Mouse (Mus musculus) limb, embryonic 13.5 days (tissue): ENCODE results near the gene Etv5. TPM values are rescaled to one million over a fixed set of nuclear protein-coding genes. Genes with fewer than 3 reads are reported as not detected.
"Not testable (repeated sequence)": the region's sequence is repeated elsewhere in the genome, so short reads cannot be mapped to it uniquely, and the experiment has no call there.

ENCODE experiments used
- ATAC-seq: fragments of 200-750 bp; cut with Nextera tagmentation; 2 replicates; pipeline ENCODE4 v1.8.0; 2017; ENCODE audit warnings: low read depth, moderate number of reproducible peaks, moderate TSS enrichment; ENCODE audit not compliant: low FRiP score
- H3K27ac ChIP-seq: fragments of 300-500 bp; sonication (generic); 2 replicates; pipeline ENCODE4 v1.5.1; 2015; ENCODE audit warnings: inconsistent platforms, mild to moderate bottlenecking, moderate library complexity
- H3K27me3 ChIP-seq: fragments of 300-500 bp; sonication (generic); 2 replicates; pipeline ENCODE4 v1.6.1; 2015; ENCODE audit warnings: mild to moderate bottlenecking, inconsistent platforms
- H3K36me3 ChIP-seq: fragments of 300-500 bp; sonication (generic); 2 replicates; pipeline ENCODE4 v1.6.1; 2015; ENCODE audit warnings: inconsistent platforms, mild to moderate bottlenecking, moderate library complexity
- H3K4me1 ChIP-seq: fragments of 300-500 bp; sonication (generic); 2 replicates; pipeline ENCODE4 v1.6.1; 2015; ENCODE audit warnings: inconsistent platforms
- H3K4me2 ChIP-seq: fragments of 300-500 bp; sonication (generic); replicated peaks from 2 replicates; pipeline ENCODE4 v1.6.1; 2015; ENCODE audit warnings: inconsistent platforms, mild to moderate bottlenecking, moderate library complexity
- H3K4me3 ChIP-seq: fragments of 300-500 bp; sonication (generic); 2 replicates; pipeline ENCODE4 v1.5.1; 2015; ENCODE audit warnings: moderate library complexity, mild to moderate bottlenecking, inconsistent platforms
- H3K9ac ChIP-seq: fragments of 300-500 bp; sonication (generic); 2 replicates; pipeline ENCODE4 v1.6.1; 2015; ENCODE audit warnings: mild to moderate bottlenecking, inconsistent platforms
- H3K9me3 ChIP-seq: fragments of 300-500 bp; sonication (generic); 2 replicates; pipeline ENCODE4 v1.6.1; 2016; ENCODE audit warnings: inconsistent platforms
- WGBS: fragments of 180-500 bp; shearing (Covaris S2); methylation state at CpG from one replicate; pipeline ENCODE4 v1.1.7; 2015; 5-methylcytosine and 5-hydroxymethylcytosine counted together
- polyA plus RNA-seq: library from polyadenylated mRNA; unstranded; fragments of >200 nt; fragmentation: Nextera tagmentation; extraction: Ambion mirVana; gene quantifications from 2 replicates; pipeline ENCODE4 v1.2.1, GENCODE M21; 2015

The Etv5 gene
- polyA plus RNA-seq, 1 experiment from 2014 or later, result 45.8 TPM

- Histone ChIP-seq H3K9me3 (no peaks in the 10 kb centered on the region), H3K4me2 (no peak overlapping the region), H3K4me3 (no peak overlapping the region), H3K27me3 (no peaks in the 10 kb centered on the region), H3K27ac (no peak overlapping the region), H3K36me3 (peaks cover 23% of the 10 kb centered on the region), H3K9ac (no peak overlapping the region), H3K4me1 (peaks cover 17% of the 10 kb centered on the region; the same call in 1 of the 2 replicates)
- 53% methylated on average over 10 of the region's 10 CpGs for WGBS
- ATAC-seq, result no peak
Observed at GRCm38 (mm10) chr16:22405492-22405891, 34.0 kb downstream of the Etv5 start.

DNA sequence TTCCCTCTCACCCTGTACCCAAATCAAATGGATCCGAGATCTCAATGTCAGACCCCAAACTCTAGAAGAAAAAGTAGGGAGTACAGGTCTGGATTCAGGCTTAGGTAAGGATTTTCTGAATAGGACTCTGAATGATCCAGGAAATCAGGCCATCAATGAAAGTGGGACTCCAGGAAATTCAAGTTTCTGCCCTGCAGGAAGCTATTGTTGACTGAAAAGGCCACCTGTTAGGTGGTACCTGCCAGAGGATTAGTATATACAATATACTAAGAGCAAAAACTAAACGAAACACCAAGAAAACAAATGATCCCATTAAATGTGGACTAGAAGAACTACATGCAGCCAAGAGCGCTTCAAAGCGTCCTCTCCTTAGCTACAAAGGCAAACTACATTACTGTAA lies 35.8 kb downstream of the Etv5 start:
- H3K4me1 ChIP-seq, result peaks cover 17% of the 10 kb centered on the region; the same call in 1 of the 2 replicates
- H3K27ac ChIP-seq, result no peak overlapping the region
- H3K9ac ChIP-seq, result no peak overlapping the region
- 95% methylated on average over 4 of the region's 4 CpGs for WGBS
- H3K27me3 ChIP-seq, result no peaks in the 10 kb centered on the region
- ATAC-seq, result no peak
- no peak overlapping the region for H3K4me2 ChIP-seq
- no peaks in the 10 kb centered on the region for H3K9me3 ChIP-seq
- peaks cover 31% of the 10 kb centered on the region for H3K36me3 ChIP-seq
- no peak overlapping the region for H3K4me3 ChIP-seq

DNA sequence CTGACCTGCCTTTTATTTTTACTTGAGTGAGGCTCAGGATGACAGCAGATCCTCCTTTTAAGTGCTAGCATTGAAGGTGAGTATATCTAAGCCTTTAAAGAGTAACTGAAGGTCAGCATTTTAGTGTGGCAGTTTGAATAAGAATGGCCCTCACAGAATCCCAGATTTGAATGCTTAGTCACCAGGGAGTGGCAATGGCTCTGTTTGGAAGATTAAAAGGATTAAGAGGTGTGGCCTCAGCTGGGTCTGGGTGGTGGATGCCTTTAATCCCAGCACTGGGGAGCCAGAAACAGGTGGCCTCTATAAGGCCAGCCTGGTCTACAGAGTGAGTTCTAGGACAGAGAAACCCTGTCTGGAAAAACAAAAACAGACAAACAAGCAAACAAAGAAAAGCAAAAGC lies 36.9 kb downstream of the Etv5 start:
- Histone ChIP-seq H3K4me1 (peaks cover 17% of the 10 kb centered on the region; the same call in 1 of the 2 replicates), H3K27ac (no peak overlapping the region), H3K36me3 (peaks cover 40% of the 10 kb centered on the region), H3K4me3 (no peak overlapping the region), H3K27me3 (no peaks in the 10 kb centered on the region), H3K4me2 (no peak overlapping the region), H3K9ac (no peak overlapping the region), H3K9me3 (no peaks in the 10 kb centered on the region)
- ATAC-seq, result no peak

- 92% methylated on average over 6 of the region's 6 CpGs for WGBS
- Histone ChIP-seq H3K36me3 (peaks cover 45% of the 10 kb centered on the region), H3K27me3 (no peaks in the 10 kb centered on the region), H3K4me1 (peaks cover 2% of the 10 kb centered on the region; the same call in 1 of the 2 replicates), H3K4me3 (no peak overlapping the region), H3K9me3 (no peaks in the 10 kb centered on the region), H3K9ac (no peak overlapping the region), H3K4me2 (no peak overlapping the region), H3K27ac (no peak overlapping the region)
- ATAC-seq, result no peak
Observed at GRCm38 (mm10) chr16:22400226-22400625, 39.3 kb downstream of the Etv5 start.

GRCm38 (mm10) chr16:22398784-22399453 lies 40.6 kb downstream of the Etv5 start:
- Histone ChIP-seq H3K36me3 (peaks cover 49% of the 10 kb centered on the region), H3K27me3 (no peaks in the 10 kb centered on the region), H3K9ac (no peak overlapping the region), H3K27ac (no peak overlapping the region), H3K4me2 (no peak overlapping the region), H3K4me3 (no peak overlapping the region), H3K4me1 (no peaks in the 10 kb centered on the region), H3K9me3 (no peaks in the 10 kb centered on the region)
- 82% methylated on average over 10 of the region's 10 CpGs for WGBS
- no peak for ATAC-seq

DNA sequence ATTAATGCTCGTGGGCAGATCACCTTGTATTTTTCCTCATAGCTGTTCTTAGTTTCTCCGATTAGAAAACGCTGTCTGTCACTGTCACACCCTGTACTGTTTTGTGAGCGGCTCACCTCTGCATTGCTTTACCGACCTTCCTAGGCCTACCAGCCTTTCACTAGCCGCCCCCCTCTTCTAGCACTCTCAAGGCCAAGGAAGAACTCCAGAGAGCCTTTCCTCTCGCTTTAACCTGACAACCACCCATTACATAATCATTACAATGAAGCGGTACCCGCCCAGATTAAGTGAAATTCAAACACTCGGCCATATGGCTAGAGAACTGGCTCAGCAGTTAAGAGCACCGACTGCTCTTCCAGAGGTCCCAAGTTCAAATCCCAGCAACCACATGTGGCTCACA lies 41.2 kb downstream of the Etv5 start:
- H3K4me3 ChIP-seq, result no peak overlapping the region
- H3K4me2 ChIP-seq, result no peak overlapping the region
- H3K9me3 ChIP-seq, result no peaks in the 10 kb centered on the region
- ATAC-seq, result no peak
- no peak overlapping the region for H3K9ac ChIP-seq
- no peaks in the 10 kb centered on the region for H3K4me1 ChIP-seq
- H3K27me3 ChIP-seq, result no peaks in the 10 kb centered on the region
- WGBS, result 86% methylated on average over 11 of the region's 11 CpGs
- peaks cover 49% of the 10 kb centered on the region for H3K36me3 ChIP-seq
- no peak overlapping the region for H3K27ac ChIP-seq

DNA sequence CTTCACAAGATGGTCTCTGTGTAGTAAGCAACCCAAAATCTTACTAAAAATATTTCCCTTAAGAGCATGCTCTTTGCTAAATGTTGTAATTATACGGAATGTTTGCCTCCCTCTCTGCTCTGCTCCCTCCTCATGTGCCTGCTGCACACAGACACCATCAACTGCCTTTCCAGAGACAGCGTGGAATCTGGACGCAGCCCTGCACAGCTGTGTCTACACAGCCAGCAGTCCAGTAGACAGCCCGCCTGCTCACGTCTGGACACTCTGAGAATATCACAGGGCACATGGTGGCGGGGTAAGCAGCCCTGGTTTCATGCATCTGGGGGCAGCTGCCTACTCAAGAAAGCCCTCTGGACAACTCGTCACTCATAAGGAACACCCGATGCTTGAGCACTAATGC lies 43.1 kb downstream of the Etv5 start:
- WGBS, result 76% methylated on average over 8 of the region's 8 CpGs
- no peak overlapping the region for H3K4me3 ChIP-seq
- H3K4me1 ChIP-seq, result no peaks in the 10 kb centered on the region
- H3K9ac ChIP-seq, result no peak overlapping the region
- no peak overlapping the region for H3K27ac ChIP-seq
- no peak overlapping the region for H3K4me2 ChIP-seq
- H3K27me3 ChIP-seq, result no peaks in the 10 kb centered on the region
- H3K36me3 ChIP-seq, result peaks cover 61% of the 10 kb centered on the region
- no peaks in the 10 kb centered on the region for H3K9me3 ChIP-seq
- ATAC-seq, result no peak

DNA sequence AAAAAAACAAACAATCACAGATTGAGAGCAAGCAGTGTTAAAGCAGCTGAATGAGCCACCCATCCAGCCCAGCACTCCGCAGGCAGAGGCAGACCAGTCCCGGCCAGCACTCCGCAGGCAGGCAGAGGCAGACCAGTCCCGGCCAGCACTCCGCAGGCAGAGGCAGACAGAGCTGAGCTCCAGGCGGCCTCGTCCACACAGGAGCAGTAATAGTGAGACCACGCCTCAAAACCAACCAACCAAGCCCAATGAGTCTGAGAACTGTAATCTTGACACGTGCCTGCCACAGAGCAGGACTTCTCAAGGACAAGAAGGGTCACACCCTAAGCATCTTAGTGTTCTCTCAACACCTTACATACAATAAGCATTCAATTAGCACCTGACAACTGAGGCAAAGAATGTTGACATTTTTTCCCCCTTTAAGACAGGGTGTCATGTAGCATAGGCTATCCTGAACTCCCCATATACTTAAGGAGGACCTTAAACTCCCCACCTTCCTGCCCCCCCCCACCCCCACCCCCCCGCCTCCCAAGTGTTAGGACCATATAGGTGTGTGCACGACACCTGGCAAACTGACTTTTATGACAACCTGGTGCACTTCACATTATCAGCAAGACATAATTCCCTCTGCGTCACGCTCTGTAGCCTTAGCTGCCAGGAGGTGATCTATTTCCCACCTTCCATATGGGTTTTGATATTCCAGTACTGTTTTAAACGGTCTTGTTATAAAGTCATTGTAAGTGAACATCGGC lies 44.2 kb downstream of the Etv5 start:
- ATAC-seq, result no peak
- H3K27ac ChIP-seq, result no peak overlapping the region
- WGBS, result 81% methylated on average over 15 of the region's 15 CpGs
- H3K4me1 ChIP-seq, result peaks cover 9% of the 10 kb centered on the region
- no peak overlapping the region for H3K9ac ChIP-seq
- no peaks in the 10 kb centered on the region for H3K27me3 ChIP-seq
- H3K36me3 ChIP-seq, result peaks cover 53% of the 10 kb centered on the region
- no peak overlapping the region for H3K4me2 ChIP-seq
- H3K9me3 ChIP-seq, result no peaks in the 10 kb centered on the region
- H3K4me3 ChIP-seq, result no peak overlapping the region

DNA sequence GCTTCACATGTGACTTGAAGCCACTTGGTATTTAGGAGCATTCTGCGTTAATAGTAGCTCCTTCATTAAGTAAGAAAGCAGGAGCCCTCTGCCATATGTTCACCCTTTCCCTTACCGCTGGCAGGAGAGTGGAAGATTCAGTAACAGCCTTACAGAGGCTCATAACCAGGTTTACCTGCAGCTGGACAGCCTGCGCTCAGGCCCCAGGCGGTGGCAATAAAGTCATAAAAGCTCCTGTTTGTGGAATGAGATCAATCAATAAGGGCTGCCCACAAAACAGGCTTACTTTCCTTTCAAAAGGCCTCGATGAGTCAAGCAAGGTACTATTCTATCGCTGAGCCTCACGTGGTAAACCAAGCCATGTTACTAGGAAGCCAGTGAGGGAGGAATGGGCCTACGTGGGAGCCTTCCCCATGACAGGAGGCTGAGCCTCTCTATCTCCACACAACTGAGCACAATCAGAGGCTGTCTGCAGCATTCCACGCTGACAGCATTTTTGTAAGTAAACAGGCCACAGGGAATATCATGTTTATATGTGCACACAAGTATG lies 49.1 kb downstream of the Etv5 start:
- H3K27me3 ChIP-seq, result no peaks in the 10 kb centered on the region
- no peak overlapping the region for H3K9ac ChIP-seq
- no peak overlapping the region for H3K27ac ChIP-seq
- no peaks in the 10 kb centered on the region for H3K9me3 ChIP-seq
- no peak overlapping the region for H3K4me2 ChIP-seq
- H3K4me1 ChIP-seq, result peaks cover 23% of the 10 kb centered on the region
- no peak for ATAC-seq
- WGBS, result 29% methylated on average over 9 of the region's 9 CpGs
- no peak overlapping the region for H3K4me3 ChIP-seq
- peaks cover 37% of the 10 kb centered on the region for H3K36me3 ChIP-seq

- Histone ChIP-seq H3K4me2 (no peak overlapping the region), H3K9me3 (no peaks in the 10 kb centered on the region), H3K27me3 (no peaks in the 10 kb centered on the region), H3K36me3 (peaks cover 42% of the 10 kb centered on the region), H3K4me3 (no peak overlapping the region), H3K27ac (no peak overlapping the region), H3K4me1 (peaks cover 23% of the 10 kb centered on the region), H3K9ac (no peak overlapping the region)
- 78% methylated on average over 13 of the region's 13 CpGs for WGBS
- no peak for ATAC-seq
Observed at GRCm38 (mm10) chr16:22389146-22389911, 50.2 kb downstream of the Etv5 start.

- H3K36me3 ChIP-seq, result peaks cover 37% of the 10 kb centered on the region
- H3K4me2 ChIP-seq, result no peak overlapping the region
- H3K27ac ChIP-seq, result no peak overlapping the region
Observed at GRCm38 (mm10) chr16:22387731-22388130, 51.8 kb downstream of the Etv5 start.

GRCm38 (mm10) chr16:22382018-22382417 lies 57.5 kb downstream of the Etv5 start:
- H3K9me3 ChIP-seq, H3K9ac ChIP-seq, H3K27me3 ChIP-seq, ATAC-seq, H3K4me1 ChIP-seq, H3K4me3 ChIP-seq, H3K4me2 ChIP-seq, H3K27ac ChIP-seq: not testable (repeated sequence)
- peaks cover 28% of the 10 kb centered on the region for H3K36me3 ChIP-seq
- 90% methylated on average over 6 of the region's 7 CpGs for WGBS

More at GRCm38 (mm10) chr16:22387731-22388130, 51.8 kb downstream of the Etv5 start:
- H3K9me3 ChIP-seq, result no peaks in the 10 kb centered on the region
- peaks cover 23% of the 10 kb centered on the region for H3K4me1 ChIP-seq
- H3K9ac ChIP-seq, result no peak overlapping the region
- ATAC-seq, result no peak
- no peaks in the 10 kb centered on the region for H3K27me3 ChIP-seq
- WGBS, result 87% methylated on average over 6 of the region's 6 CpGs
- H3K4me3 ChIP-seq, result no peak overlapping the region
